Comparison of ENCODE assay signal across 33 mouse cellular contexts in the genomic region with DNA sequence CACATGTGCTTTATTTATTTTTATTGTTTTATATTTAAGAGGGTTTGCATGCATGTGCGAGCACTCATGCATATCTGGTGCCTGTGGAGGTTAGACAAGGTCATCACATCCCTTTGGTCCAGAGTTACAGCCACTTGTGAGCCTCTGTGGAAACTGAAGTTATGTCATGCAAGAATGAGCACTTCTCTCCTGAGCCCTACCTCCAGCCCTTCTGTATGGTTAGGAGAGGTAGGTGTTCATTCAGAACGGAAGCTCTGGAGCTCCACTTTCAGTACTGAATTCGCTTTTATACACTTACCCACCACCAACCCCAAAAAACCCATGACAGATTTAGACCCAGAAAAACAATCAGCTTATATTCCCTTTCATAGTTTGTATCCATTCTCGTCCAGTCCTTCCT. TPM values are rescaled to one million over a fixed set of nuclear protein-coding genes. Genes with fewer than 3 reads are reported as not detected.
A peak's percentile ranks its signal among the peaks of the same experiment; 100 is the strongest.
DNase-seq lines count a peak whose midpoint lies in the region; ATAC-seq lines count a peak whose summit lies in the region.
"Had no signal": no experiment of that assay in that cellular context is flagged by ENCODE, and none has a peak within 500 bp of the region (broad histone marks: within the 10 kb centered on the region; RNA-seq: fewer than 3 reads in every experiment).

No protein-coding gene starts in this region.

- H3K36me3 ChIP-seq in kidney, embryonic 15.5 days = peaks cover 40% of the 10 kb centered on the region

- H3K9me3 ChIP-seq in kidney, embryonic 15.5 days (replicated peaks) = no peaks in the 10 kb centered on the region
- H3K9me3 ChIP-seq: embryonic facial prominence, embryonic 10.5 days; embryonic facial prominence, embryonic 13.5 days; forebrain, embryonic 12.5 days; forebrain, embryonic 15.5 days; heart, embryonic 12.5 days; heart, embryonic 15.5 days; hindbrain, embryonic 10.5 days; hindbrain, embryonic 13.5 days had no signal

- peak; percentile 7 for DNase-seq in kidney, adult 11 months
- DNase-seq in kidney, adult 18-20 months = no peak
- DNase-seq in kidney, adult 9 months = peak; percentile 24
- peak; percentile 52 for DNase-seq in A20 (ENCODE audit: low read depth, low spot score)
- DNase-seq in lung, postnatal 14 days = no peak
- DNase-seq: adrenal gland, adult 8-10 months; adrenal gland, postnatal 25 days; cerebellum, adult 11-12 months; cerebellum, adult 8-10 months; cerebellum, postnatal 10 days; cerebellum, postnatal 36 days; embryo, embryonic 11 days; gastrocnemius, postnatal 25 days; heart, adult 18-20 months; heart, postnatal 10 days; heart, postnatal 36 days had no signal

- no peak overlapping the region for H3K9ac ChIP-seq in kidney, embryonic 15.5 days
- H3K9ac ChIP-seq: embryonic facial prominence, embryonic 13.5 days; forebrain, embryonic 12.5 days; forebrain, embryonic 15.5 days; heart, embryonic 12.5 days; heart, embryonic 15.5 days; hindbrain, embryonic 13.5 days had no signal

- H3K27ac ChIP-seq in kidney, embryonic 15.5 days = no peak overlapping the region
- H3K27ac ChIP-seq: embryonic facial prominence, embryonic 10.5 days; embryonic facial prominence, embryonic 13.5 days; forebrain, embryonic 12.5 days; forebrain, embryonic 15.5 days; heart, embryonic 15.5 days; hindbrain, embryonic 10.5 days; hindbrain, embryonic 13.5 days had no signal

- ATAC-seq in kidney, embryonic 15.5 days (replicated peaks; ENCODE audit: low FRiP score) = no peak
- ATAC-seq: activated CD4-positive, CD25-positive, alpha-beta regulatory T cell, adult 4 months; CD4-positive, CD25-positive, alpha-beta regulatory T cell, adult 4 months; forebrain, embryonic 15.5 days; hindbrain, embryonic 16.5 days had no signal

- H3K4me1 ChIP-seq in kidney, embryonic 15.5 days = peaks cover 26% of the 10 kb centered on the region

- whole genome bisulfite sequencing in kidney, embryonic 15.5 days = 70% methylated on average over 4 of the region's 4 CpGs

- no peaks in the 10 kb centered on the region for H3K27me3 ChIP-seq in kidney, embryonic 15.5 days
- H3K27me3 ChIP-seq: embryonic facial prominence, embryonic 13.5 days; forebrain, embryonic 12.5 days; forebrain, embryonic 15.5 days; heart, embryonic 12.5 days; heart, embryonic 15.5 days; hindbrain, embryonic 13.5 days had no signal

- no peak overlapping the region for H3K4me3 ChIP-seq in kidney, embryonic 15.5 days (replicated peaks)
- H3K4me3 ChIP-seq: embryonic facial prominence, embryonic 10.5 days; embryonic facial prominence, embryonic 13.5 days; erythroblast, embryonic 14.5 days; forebrain, embryonic 12.5 days; forebrain, embryonic 15.5 days; heart, embryonic 12.5 days; heart, embryonic 15.5 days; hindbrain, embryonic 10.5 days; hindbrain, embryonic 13.5 days had no signal

- H3K4me2 ChIP-seq in kidney, embryonic 15.5 days = no peak overlapping the region
- H3K4me2 ChIP-seq: embryonic facial prominence, embryonic 13.5 days; forebrain, embryonic 12.5 days; forebrain, embryonic 15.5 days; heart, embryonic 12.5 days; heart, embryonic 15.5 days; hindbrain, embryonic 13.5 days had no signal

RNA-seq across cellular contexts. Expression of a gene that starts 2.8 kb away (rescaled TPM):
- 3.1 and 4.5 TPM in 2 replicates for polyA plus RNA-seq in kidney, embryonic 15.5 days (2015; fragmentation: Nextera tagmentation; extraction: Ambion mirVana)
- polyA plus RNA-seq: brain, embryonic 14.5 days; cortical plate, adult 2 months; embryonic facial prominence, embryonic 10.5 days; forebrain, embryonic 15.5 days; gonadal fat pad, adult 2 months had no signal

RNA-seq across cellular contexts. Expression of a gene that starts 2.8 kb away (rescaled TPM):
- 48.5 and 50.3 TPM in 2 replicates for polyA plus RNA-seq in kidney, embryonic 15.5 days (2015; fragmentation: Nextera tagmentation; extraction: Ambion mirVana)

RNA-seq across cellular contexts. Expression of a gene that starts 39.6 kb away (rescaled TPM):
- 1.0 and 1.5 TPM in 2 replicates for polyA plus RNA-seq in kidney, embryonic 15.5 days (2015; fragmentation: Nextera tagmentation; extraction: Ambion mirVana)
- polyA plus RNA-seq: activated CD4-positive, CD25-positive, alpha-beta regulatory T cell, adult 4 months; C2C12; CD4-positive, CD25-positive, alpha-beta regulatory T cell, adult 4 months; erythroblast, embryonic 14.5 days; forebrain, embryonic 15.5 days; hindbrain, embryonic 13.5 days; hindbrain, embryonic 16.5 days had no signal

Comparison
In these comparisons a context has a peak if more than half of its experiments do, and no peak if none do; other contexts are left out.
1. DNase-seq: peak in kidney, adult 11 months (single experiment), kidney, adult 9 months (single experiment) and A20 (single experiment); none in kidney, adult 18-20 months (single experiment) and lung, postnatal 14 days (single experiment).